Mouse (Mus musculus): Measurements from ENCODE around the gene Gpc1. TPM values are rescaled to one million over a fixed set of nuclear protein-coding genes. Genes with fewer than 3 reads are reported as not detected.

Gene Gpc1
- total RNA-seq, 1 experiment: 38.0 TPM

GRCm38 (mm10) chr1:92872666-92873065 lies 41.2 kb downstream of the Gpc1 start:
- Histone ChIP-seq H3K27ac (ENCODE audit: insufficient read depth, low read depth, low read length, poor library complexity, severe bottlenecking) (no peak overlapping the region), H3K9ac (ENCODE audit: insufficient read depth, low read depth, low read length, poor library complexity, severe bottlenecking) (no peak overlapping the region), H3K4me3 (ENCODE audit: insufficient read depth in 1 of 2, low read depth in 1 of 2, low read length in 2 of 2, poor library complexity in 1 of 2, severe bottlenecking in 1 of 2) (no peak overlapping the region), H3K4me1 (ENCODE audit: control insufficient read depth in 2 of 2, insufficient read depth in 2 of 2, low read length in 2 of 2, poor library complexity in 1 of 2) (no peaks in the 10 kb centered on the region), H3K36me3 (ENCODE audit: control insufficient read depth, insufficient read depth, low read length, poor library complexity, severe bottlenecking) (no peaks in the 10 kb centered on the region), H3K9me3 (ENCODE audit: control insufficient read depth, insufficient read depth, low read depth, low read length) (no peaks in the 10 kb centered on the region)
- TF ChIP-seq HCFC1 (IDR thresholded peaks at IDR 0.05; ENCODE audit: borderline replicate concordance, insufficient read depth, low read length) (no peak), ZC3H11A (IDR thresholded peaks at IDR 0.05; ENCODE audit: borderline replicate concordance, low read depth, low read length) (no peak), MAFK (IDR thresholded peaks at IDR 0.05; ENCODE audit: insufficient read depth, low read depth, low read length) (no peak), ZNF384 (IDR thresholded peaks at IDR 0.05; ENCODE audit: low read depth, low read length) (no peak), CHD2 (IDR thresholded peaks at IDR 0.05; ENCODE audit: low read depth, low read length) (no peak)
- in situ Hi-C loops (cut with MboI; ENCODE audit: low sequenced_read_pairs in 2 of 2, unreplicated experiment in 2 of 2): no loop called here
- no peak for DNase-seq (ENCODE audit: low read depth, low spot score)

GRCm38 (mm10) chr1:92874011-92874410 lies 42.6 kb downstream of the Gpc1 start:
- no peaks in the 10 kb centered on the region for H3K9me3 ChIP-seq (ENCODE audit: control insufficient read depth, insufficient read depth, low read depth, low read length)
- H3K27ac ChIP-seq (ENCODE audit: insufficient read depth, low read depth, low read length, poor library complexity, severe bottlenecking): no peak overlapping the region
- no peaks in the 10 kb centered on the region for H3K4me1 ChIP-seq (ENCODE audit: control insufficient read depth in 2 of 2, insufficient read depth in 2 of 2, low read length in 2 of 2, poor library complexity in 1 of 2)
- no peak overlapping the region for H3K9ac ChIP-seq (ENCODE audit: insufficient read depth, low read depth, low read length, poor library complexity, severe bottlenecking)
- TF ChIP-seq ZC3H11A (IDR thresholded peaks at IDR 0.05; ENCODE audit: borderline replicate concordance, low read depth, low read length) (no peak), CHD2 (IDR thresholded peaks at IDR 0.05; ENCODE audit: low read depth, low read length) (no peak), MAFK (IDR thresholded peaks at IDR 0.05; ENCODE audit: insufficient read depth, low read depth, low read length) (no peak), ZNF384 (IDR thresholded peaks at IDR 0.05; ENCODE audit: low read depth, low read length) (no peak), HCFC1 (IDR thresholded peaks at IDR 0.05; ENCODE audit: borderline replicate concordance, insufficient read depth, low read length) (no peak)
- no peak for DNase-seq (ENCODE audit: low read depth, low spot score)
- in situ Hi-C loops (cut with MboI; ENCODE audit: low sequenced_read_pairs in 2 of 2, unreplicated experiment in 2 of 2): no loop called here
- H3K36me3 ChIP-seq (ENCODE audit: control insufficient read depth, insufficient read depth, low read length, poor library complexity, severe bottlenecking): no peaks in the 10 kb centered on the region
- no peak overlapping the region for H3K4me3 ChIP-seq (ENCODE audit: insufficient read depth in 1 of 2, low read depth in 1 of 2, low read length in 2 of 2, poor library complexity in 1 of 2, severe bottlenecking in 1 of 2)

GRCm38 (mm10) chr1:92875360-92876111 lies 44.1 kb downstream of the Gpc1 start:
- no peak overlapping the region for H3K4me3 ChIP-seq (ENCODE audit: insufficient read depth in 1 of 2, low read depth in 1 of 2, low read length in 2 of 2, poor library complexity in 1 of 2, severe bottlenecking in 1 of 2)

GRCm38 (mm10) chr1:92877431-92877978 lies 46.1 kb downstream of the Gpc1 start:
- Histone ChIP-seq H3K27ac (ENCODE audit: insufficient read depth, low read depth, low read length, poor library complexity, severe bottlenecking) (no peak overlapping the region), H3K9me3 (ENCODE audit: control insufficient read depth, insufficient read depth, low read depth, low read length) (no peaks in the 10 kb centered on the region), H3K9ac (ENCODE audit: insufficient read depth, low read depth, low read length, poor library complexity, severe bottlenecking) (no peak overlapping the region), H3K4me1 (ENCODE audit: control insufficient read depth in 2 of 2, insufficient read depth in 2 of 2, low read length in 2 of 2, poor library complexity in 1 of 2) (no peaks in the 10 kb centered on the region), H3K36me3 (ENCODE audit: control insufficient read depth, insufficient read depth, low read length, poor library complexity, severe bottlenecking) (no peaks in the 10 kb centered on the region), H3K4me3 (ENCODE audit: insufficient read depth in 1 of 2, low read depth in 1 of 2, low read length in 2 of 2, poor library complexity in 1 of 2, severe bottlenecking in 1 of 2) (no peak overlapping the region)
- TF ChIP-seq HCFC1 (IDR thresholded peaks at IDR 0.05; ENCODE audit: borderline replicate concordance, insufficient read depth, low read length): no peak
- no peak for TF ChIP-seq ZC3H11A (IDR thresholded peaks at IDR 0.05; ENCODE audit: borderline replicate concordance, low read depth, low read length)
- TF ChIP-seq MAFK (IDR thresholded peaks at IDR 0.05; ENCODE audit: insufficient read depth, low read depth, low read length): no peak
- no peak for TF ChIP-seq ZNF384 (IDR thresholded peaks at IDR 0.05; ENCODE audit: low read depth, low read length)
- TF ChIP-seq CHD2 (IDR thresholded peaks at IDR 0.05; ENCODE audit: low read depth, low read length): no peak
- no peak for DNase-seq (ENCODE audit: low read depth, low spot score)
- in situ Hi-C loops (cut with MboI; ENCODE audit: low sequenced_read_pairs in 2 of 2, unreplicated experiment in 2 of 2): no loop called here

More at GRCm38 (mm10) chr1:92875360-92876111, 44.1 kb downstream of the Gpc1 start:
- DNase-seq (ENCODE audit: low read depth, low spot score): no peak
- H3K9ac ChIP-seq (ENCODE audit: insufficient read depth, low read depth, low read length, poor library complexity, severe bottlenecking): no peak overlapping the region
- no peaks in the 10 kb centered on the region for H3K4me1 ChIP-seq (ENCODE audit: control insufficient read depth in 2 of 2, insufficient read depth in 2 of 2, low read length in 2 of 2, poor library complexity in 1 of 2)
- in situ Hi-C loops (cut with MboI; ENCODE audit: low sequenced_read_pairs in 2 of 2, unreplicated experiment in 2 of 2): no loop called here
- no peaks in the 10 kb centered on the region for H3K9me3 ChIP-seq (ENCODE audit: control insufficient read depth, insufficient read depth, low read depth, low read length)
- no peak overlapping the region for H3K27ac ChIP-seq (ENCODE audit: insufficient read depth, low read depth, low read length, poor library complexity, severe bottlenecking)
- no peak for TF ChIP-seq ZC3H11A (IDR thresholded peaks at IDR 0.05; ENCODE audit: borderline replicate concordance, low read depth, low read length)
- no peak for TF ChIP-seq MAFK (IDR thresholded peaks at IDR 0.05; ENCODE audit: insufficient read depth, low read depth, low read length)
- TF ChIP-seq ZNF384 (IDR thresholded peaks at IDR 0.05; ENCODE audit: low read depth, low read length): no peak
- TF ChIP-seq CHD2 (IDR thresholded peaks at IDR 0.05; ENCODE audit: low read depth, low read length): no peak
- TF ChIP-seq HCFC1 (IDR thresholded peaks at IDR 0.05; ENCODE audit: borderline replicate concordance, insufficient read depth, low read length): no peak
- H3K36me3 ChIP-seq (ENCODE audit: control insufficient read depth, insufficient read depth, low read length, poor library complexity, severe bottlenecking): no peaks in the 10 kb centered on the region
